Mouse (Mus musculus): Measurements from ENCODE around the gene D630045J12Rik.

The D630045J12Rik gene

GRCm38 (mm10) chr6:38140402-38140801 is 113.4 kb downstream of the D630045J12Rik start:
- DNase-seq (ENCODE audit: extremely low read depth, low read depth): no peak

DNA sequence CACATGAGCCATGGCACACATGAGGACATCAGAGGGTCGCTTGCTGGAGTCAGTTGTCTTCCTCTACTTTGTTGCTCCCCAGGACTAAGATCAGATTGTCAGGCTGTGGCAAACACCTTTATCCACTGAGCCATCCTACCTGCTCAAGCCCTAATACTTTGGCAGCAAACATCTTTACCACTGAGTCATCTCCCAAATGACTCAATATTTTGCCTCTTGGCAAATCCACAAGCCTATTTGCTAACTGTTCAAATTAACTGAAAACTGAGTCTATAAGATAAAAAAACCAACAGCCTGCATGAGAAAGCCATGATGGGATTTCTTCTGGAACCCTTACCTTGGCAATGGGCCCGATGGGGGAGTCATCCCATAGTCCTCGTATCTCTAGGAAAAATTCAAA is 114.7 kb downstream of the D630045J12Rik start:
- no peak for DNase-seq (ENCODE audit: extremely low read depth, low read depth)

DNA sequence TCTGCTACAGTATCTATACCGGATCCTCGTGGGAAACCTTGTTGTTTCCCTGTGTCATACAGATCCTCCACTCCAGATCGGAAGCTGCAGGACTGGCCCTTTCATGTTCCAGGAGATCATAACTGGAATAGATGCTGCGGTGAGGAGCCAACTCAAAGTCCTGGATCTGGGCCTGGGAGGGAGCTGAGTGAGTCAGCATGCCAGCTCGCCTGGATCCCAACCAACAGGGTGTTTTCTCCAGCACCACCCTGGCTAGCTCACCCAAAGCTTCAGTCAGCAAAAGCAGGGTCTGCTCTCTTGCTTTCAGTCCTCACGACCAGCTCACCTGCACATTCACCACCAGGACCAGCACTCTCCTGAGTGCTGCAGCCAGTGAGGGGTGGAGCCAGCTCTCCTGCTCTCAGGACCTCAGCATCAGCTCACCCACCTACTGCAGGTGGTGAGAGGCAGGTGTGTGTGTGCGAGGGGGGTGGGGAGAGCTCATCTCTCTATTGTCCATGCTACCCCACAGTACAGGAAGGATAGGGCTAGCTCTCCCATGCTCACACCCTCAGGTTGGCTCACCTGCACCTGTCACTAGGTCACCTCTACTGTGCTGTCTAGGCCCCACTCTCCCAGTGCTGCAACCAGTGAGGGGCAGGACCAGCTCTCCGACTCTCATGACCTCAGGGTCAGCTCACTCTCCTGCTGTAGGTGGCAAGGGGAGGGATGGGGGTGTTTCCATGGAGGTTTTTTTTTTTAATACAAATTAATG is 118.8 kb downstream of the D630045J12Rik start:
- no peak for DNase-seq (ENCODE audit: extremely low read depth, low read depth)

DNA sequence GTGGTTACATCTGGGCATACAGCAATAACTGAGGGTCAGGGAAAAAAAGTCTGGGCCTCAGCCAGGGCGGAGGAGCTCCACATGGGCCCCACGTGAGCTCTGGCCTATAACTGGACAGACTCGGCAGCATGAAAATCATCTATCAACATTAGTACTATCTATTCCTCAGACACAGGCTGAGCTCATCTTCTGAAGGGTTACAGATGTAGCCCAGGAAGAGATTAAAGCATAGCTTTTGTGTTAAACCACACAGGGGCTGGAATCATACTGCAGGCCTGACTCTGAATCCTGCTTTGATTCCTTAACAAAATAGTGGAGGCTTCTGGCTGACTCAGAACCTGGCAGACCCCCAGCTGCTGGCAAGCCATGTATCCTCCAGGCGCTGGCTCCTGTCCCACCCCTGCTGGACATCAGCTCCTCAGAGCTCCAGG is 122.0 kb downstream of the D630045J12Rik start:
- DNase-seq (ENCODE audit: extremely low read depth, low read depth): no peak

- DNase-seq (ENCODE audit: extremely low read depth, low read depth): no peak
Measured at GRCm38 (mm10) chr6:38129883-38130282, 123.9 kb downstream of the D630045J12Rik start.

DNA sequence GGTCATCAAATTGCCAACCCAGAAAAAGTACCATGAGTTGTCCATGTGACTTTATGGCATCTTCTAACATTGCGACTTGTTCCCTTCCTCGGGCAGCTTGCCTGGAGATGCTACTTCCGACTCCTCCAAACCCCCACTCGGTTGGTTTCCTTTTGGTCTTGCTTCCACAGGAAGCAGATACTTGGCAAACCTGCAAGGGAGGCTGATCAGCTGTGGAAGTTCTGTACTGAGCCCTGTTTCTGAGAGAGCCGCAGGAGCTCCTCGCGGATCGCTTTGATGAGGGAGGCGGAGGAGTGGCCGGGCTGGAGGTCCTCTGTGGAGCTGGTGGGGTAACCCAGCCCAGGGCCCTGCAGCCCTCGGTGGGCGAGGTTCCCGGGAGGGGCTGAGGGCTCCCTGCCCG is 125.7 kb downstream of the D630045J12Rik start:
- no peak for DNase-seq (ENCODE audit: extremely low read depth, low read depth)

GRCm38 (mm10) chr6:38125462-38125861 is 128.3 kb downstream of the D630045J12Rik start:
- DNase-seq (ENCODE audit: extremely low read depth, low read depth): no peak

- DNase-seq (ENCODE audit: extremely low read depth, low read depth): no peak
Measured at GRCm38 (mm10) chr6:38124882-38125281, 128.9 kb downstream of the D630045J12Rik start.

DNA sequence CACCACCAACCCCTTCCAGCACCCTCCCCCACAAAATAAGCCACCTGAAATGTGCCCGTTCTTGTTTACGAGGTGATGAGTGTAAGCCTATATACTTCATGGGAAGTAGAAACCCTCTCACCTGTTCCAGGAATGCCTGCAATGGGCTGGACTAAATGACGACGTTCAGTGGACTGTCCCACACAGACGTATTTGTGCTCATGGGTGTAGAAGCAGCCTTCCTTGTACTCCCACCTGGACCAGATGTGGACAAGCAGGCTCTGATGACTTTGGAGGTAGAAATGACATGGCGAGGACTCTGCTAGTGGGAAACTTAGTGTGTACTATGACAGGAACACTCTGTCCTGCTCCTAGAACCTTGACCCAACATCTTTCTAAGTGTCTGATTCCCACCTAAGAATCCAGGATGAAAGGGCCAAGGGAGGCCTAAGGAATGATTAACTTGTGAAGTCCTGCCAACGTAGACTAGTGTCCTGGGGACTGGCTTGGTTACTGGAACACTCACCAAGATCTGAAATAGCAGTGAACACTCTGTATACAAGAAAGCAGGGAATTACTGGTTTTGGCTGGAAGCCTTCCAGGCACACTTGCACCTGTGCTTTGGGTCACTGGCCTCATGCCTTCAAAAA is 129.5 kb downstream of the D630045J12Rik start, which contains the start of gene Atp6v0a4:
Atp6v0a4 (minus strand) TSS at position 380 of the 629 bp plus-strand sequence.
- DNase-seq (ENCODE audit: extremely low read depth, low read depth): no peak

- no peak for DNase-seq (ENCODE audit: extremely low read depth, low read depth)
Measured at GRCm38 (mm10) chr6:38123471-38124206, 130.2 kb downstream of the D630045J12Rik start.

GRCm38 (mm10) chr6:38122791-38123190 is 131.0 kb downstream of the D630045J12Rik start:
- no peak for DNase-seq (ENCODE audit: extremely low read depth, low read depth)

GRCm38 (mm10) chr6:38121843-38122242 is 132.0 kb downstream of the D630045J12Rik start:
- no peak for DNase-seq (ENCODE audit: extremely low read depth, low read depth)

DNA sequence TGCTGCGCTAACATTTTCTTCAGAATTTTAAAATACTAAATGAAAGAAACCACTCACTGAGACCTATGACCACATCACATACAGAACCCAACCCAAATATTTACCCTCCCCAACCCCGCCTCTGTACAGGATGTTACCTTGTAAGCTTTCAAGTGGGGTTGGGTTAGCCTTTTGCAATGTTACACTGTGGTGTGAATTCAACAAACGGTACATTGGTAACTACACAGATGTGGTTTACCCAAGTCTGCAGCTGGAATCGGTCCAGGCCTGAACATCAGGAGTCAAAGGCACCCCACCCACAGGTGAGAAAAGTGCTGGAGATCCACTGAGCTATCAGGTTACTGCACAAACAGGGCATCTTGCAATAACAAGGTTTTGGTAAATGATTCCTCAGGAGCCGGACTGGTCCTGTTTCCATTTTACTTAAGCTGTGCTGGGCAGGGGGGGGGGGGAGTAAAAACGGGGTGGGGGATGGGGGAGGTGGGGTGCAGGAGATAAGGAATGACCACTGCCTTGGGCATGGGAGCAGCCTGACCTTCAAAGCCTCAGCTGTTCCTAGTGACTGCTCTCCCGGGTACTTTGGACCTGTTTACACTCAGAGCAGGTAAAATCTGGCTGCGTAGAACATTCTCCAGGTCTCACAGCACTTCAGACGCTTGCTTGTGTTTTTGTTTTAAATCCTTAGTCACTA is 133.0 kb downstream of the D630045J12Rik start:
- no peak for DNase-seq (ENCODE audit: extremely low read depth, low read depth)

GRCm38 (mm10) chr6:38118341-38118740 is 135.5 kb downstream of the D630045J12Rik start:
- DNase-seq (ENCODE audit: extremely low read depth, low read depth): no peak

GRCm38 (mm10) chr6:38116107-38116770 is 137.6 kb downstream of the D630045J12Rik start:
- DNase-seq (ENCODE audit: extremely low read depth, low read depth): no peak

DNA sequence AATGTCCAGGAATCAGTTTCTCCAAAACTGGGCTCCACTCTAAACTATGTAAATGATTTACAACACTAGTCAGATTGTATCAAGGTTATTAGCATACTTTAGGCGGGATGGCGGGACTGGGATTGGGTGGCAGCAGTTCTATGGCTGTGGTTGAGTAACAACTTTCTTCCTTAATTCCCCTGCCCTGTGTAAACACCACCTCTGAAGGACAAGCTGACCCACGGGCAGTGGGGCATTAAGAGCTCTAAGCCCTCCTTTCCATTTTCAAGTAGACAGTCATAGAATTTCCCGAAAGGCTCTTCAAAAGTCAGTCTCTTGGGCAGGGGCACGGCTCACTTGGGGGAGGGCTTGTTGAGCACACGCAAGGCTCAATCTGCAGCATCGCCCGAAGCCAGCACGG is 142.9 kb downstream of the D630045J12Rik start:
- DNase-seq (ENCODE audit: extremely low read depth, low read depth): no peak

DNA sequence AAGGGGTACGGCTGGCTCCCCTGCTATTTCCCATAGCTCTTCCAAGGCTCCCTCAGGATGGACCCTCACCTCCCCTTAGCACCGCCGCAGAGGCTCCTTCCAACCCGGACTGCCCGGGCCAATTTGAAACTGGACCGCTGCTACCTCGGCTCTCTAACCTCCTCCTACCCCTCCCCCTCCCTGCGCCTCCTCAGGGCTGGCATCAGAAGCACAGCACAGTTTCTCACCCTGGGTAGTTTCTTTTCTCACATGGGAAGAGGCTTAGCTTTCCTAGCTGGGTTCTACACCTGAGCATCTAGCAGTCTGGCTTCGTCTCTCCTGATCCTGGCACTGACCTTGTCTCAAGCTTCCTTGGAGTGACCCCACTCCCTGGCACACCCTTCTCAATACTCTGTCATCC is 143.9 kb downstream of the D630045J12Rik start:
- no peak for DNase-seq (ENCODE audit: extremely low read depth, low read depth)

DNA sequence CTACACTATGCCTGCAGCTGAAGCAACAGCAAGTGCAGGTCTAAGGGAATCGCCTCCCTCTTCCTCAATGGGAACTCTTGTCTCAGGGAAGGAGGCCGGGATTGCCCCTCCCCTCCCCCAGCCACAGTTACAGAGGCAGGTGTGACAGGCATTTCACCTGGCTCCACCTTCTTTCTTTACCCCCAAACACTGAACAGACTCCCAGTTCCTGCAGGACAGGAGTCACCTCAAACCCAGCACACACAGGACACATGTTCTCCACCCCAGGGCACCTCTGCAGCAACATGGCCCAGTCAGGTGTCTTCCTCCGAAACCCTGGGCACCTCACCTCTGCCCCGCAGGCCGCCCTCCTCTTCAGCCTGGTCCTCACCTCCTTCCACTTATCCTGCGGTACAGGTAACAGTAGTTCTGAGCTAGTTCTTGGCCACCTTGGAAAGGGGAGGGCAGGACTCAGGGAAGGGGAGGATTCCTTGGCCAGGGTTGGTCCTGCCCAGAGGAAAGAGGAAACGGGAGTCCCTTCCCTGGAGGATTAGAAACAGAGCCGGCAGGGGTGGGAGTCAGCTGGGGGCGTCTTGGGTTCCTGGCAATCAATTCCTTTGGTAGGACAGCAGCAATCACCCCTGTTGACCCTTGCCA is 144.5 kb downstream of the D630045J12Rik start, which contains the start of gene Tmem213:
Tmem213 (plus strand) TSS at position 96 of the 636 bp plus-strand sequence.
- no peak for DNase-seq (ENCODE audit: extremely low read depth, low read depth)

GRCm38 (mm10) chr6:38108449-38108848 is 145.4 kb downstream of the D630045J12Rik start:
- no peak for DNase-seq (ENCODE audit: extremely low read depth, low read depth)

DNA sequence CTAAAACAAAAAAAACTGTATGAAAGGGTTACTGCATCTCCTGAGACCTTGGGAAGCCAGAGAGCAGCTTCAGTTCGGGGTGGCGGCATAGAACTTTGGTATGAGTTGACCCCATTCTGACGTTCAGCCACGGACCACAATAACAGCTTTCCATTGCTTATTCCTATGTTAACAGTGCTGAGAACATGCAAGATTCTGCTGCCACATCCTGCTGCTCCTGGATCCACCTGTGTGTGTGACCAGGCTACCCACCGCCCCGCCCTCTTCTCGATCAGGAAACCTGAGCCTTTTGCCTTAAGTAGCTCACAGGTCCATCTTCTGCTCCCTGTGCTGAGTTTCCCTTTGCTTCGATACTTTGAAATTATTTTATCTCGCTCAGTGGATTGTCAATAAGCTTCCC is 147.9 kb downstream of the D630045J12Rik start:
- no peak for DNase-seq (ENCODE audit: extremely low read depth, low read depth)

Measured in MEL-GATA-1-ER (cell line).